Mouse (Mus musculus) limb, embryonic 14.5 days (tissue): ENCODE measurements around the gene Dctn2. TPM values are rescaled to one million over a fixed set of nuclear protein-coding genes. Genes with fewer than 3 reads are reported as not detected.

Experiments used
- ATAC-seq: fragments of 200-750 bp; cut with Nextera tagmentation; 2 replicates; pipeline ENCODE4 v1.8.0; 2017; ENCODE audit warnings: low read depth, moderate number of reproducible peaks, moderate TSS enrichment; ENCODE audit not compliant: low FRiP score
- DNase-seq: peaks from one replicate; pipeline ENCODE4 v3.0.0-alpha.2; 2015; ENCODE audit warnings: low spot score
- H3K27ac ChIP-seq: fragments of 300-500 bp; sonication (generic); replicated peaks from 2 replicates; pipeline ENCODE4 v1.5.1; 2014; ENCODE audit warnings: low read depth, mild to moderate bottlenecking, low read length, moderate library complexity, mixed read lengths
- H3K27me3 ChIP-seq: fragments of 300-500 bp; sonication (generic); 2 replicates; pipeline ENCODE4 v1.6.1; 2014; ENCODE audit warnings: low read length, mixed read lengths; ENCODE audit not compliant: control insufficient read depth, insufficient read depth
- H3K36me3 ChIP-seq: fragments of 300-500 bp; sonication (generic); 2 replicates; pipeline ENCODE4 v1.6.1; 2014; ENCODE audit warnings: mild to moderate bottlenecking, low read length, moderate library complexity, mixed read lengths; ENCODE audit not compliant: control insufficient read depth, insufficient read depth
- H3K4me1 ChIP-seq: fragments of 300-500 bp; sonication (generic); 2 replicates; pipeline ENCODE4 v1.6.1; 2014; ENCODE audit warnings: antibody characterized with exemption, low read length, mixed read lengths; ENCODE audit not compliant: control insufficient read depth, insufficient read depth
- H3K4me2 ChIP-seq: fragments of 300-500 bp; sonication (generic); replicated peaks from 2 replicates; pipeline ENCODE4 v1.6.1; 2014; ENCODE audit warnings: low read depth, mild to moderate bottlenecking, low read length, moderate library complexity; ENCODE audit not compliant: severe bottlenecking
- H3K4me3 ChIP-seq: fragments of 300-500 bp; sonication (generic); replicated peaks from 2 replicates; pipeline ENCODE4 v1.5.1; 2014; ENCODE audit warnings: low read length
- H3K9ac ChIP-seq: fragments of 300-500 bp; sonication (generic); 2 replicates; pipeline ENCODE4 v1.6.1; 2014; ENCODE audit warnings: mild to moderate bottlenecking, low read depth, low read length, moderate library complexity; ENCODE audit not compliant: severe bottlenecking
- H3K9me3 ChIP-seq: fragments of 300-500 bp; sonication (generic); 2 replicates; pipeline ENCODE4 v1.6.1; 2016; ENCODE audit warnings: low read length; ENCODE audit not compliant: control insufficient read depth
- POLR2A ChIP-seq: fragments of 200-500 bp; IDR thresholded peaks from 2 replicates; pipeline ENCODE4 v1.8.0; 2012; ENCODE audit warnings: inconsistent platforms, mild to moderate bottlenecking, moderate library complexity, borderline replicate concordance; ENCODE audit not compliant: insufficient read depth, insufficient read length; ENCODE audit errors: extremely low read depth
- WGBS: fragments of 180-500 bp; shearing (Covaris S2); extraction: QIAGEN DNeasy Blood & Tissue Kit; methylation state at CpG from one replicate; pipeline ENCODE4 v1.1.7; 2014; 5-methylcytosine and 5-hydroxymethylcytosine counted together
- polyA plus RNA-seq, 2 experiments: library from polyadenylated mRNA; depleted of rRNA in 1 of 2; stranded (reverse) in 1 of 2; unstranded in 1 of 2; fragments of >200 nt; fragmentation: Nextera tagmentation in 1 of 2; extraction: Ambion mirVana in 1 of 2; gene quantifications; 2 replicates each; pipeline versions ENCODE4 v1.2.1 to v1.2.3; 2012 to 2014

Gene Dctn2
- polyA plus RNA-seq, 2 experiments, result 168 to 221 TPM

DNA sequence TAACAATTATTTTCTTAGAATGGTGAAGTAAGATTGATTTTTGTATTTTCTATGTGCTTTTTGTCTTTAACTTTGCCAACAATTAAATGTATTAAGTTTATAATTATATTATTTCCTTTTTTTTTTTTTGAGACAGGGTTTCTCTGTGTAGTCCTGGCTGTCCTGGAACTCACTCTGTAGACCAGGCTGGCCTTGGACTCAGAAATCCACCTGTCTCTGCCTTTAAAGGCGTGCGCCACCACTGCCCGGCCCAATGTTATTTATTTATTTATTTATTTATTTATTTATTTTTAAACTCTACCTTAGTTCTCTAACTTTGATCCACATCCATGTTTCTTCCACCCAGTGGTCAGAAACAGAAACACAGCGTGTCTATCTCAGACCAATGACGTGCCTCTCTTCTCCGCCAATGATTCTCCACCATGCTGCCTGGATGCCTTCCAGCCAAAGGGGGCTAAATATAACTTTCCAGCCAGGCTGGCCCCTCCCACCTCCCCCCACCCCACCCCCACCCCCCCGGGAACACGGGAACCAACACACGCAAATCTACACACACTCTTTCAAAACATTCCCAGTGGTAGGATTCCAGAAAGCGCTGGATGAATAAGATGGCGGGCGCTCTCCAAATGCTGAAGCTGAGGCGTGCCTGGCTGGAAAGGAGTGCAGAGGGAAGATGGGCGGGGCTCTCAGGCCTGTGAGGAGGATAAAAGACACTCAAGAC, 10.4 kb upstream of the Dctn2 start:
- no peak overlapping the region for H3K27ac ChIP-seq
- H3K4me3 ChIP-seq, result no peak overlapping the region
- ATAC-seq, result peak; percentile 84; the same call in 1 of the 2 replicates
- H3K27me3 ChIP-seq, result no peaks in the 10 kb centered on the region
- H3K4me2 ChIP-seq, result no peak overlapping the region
- no peaks in the 10 kb centered on the region for H3K4me1 ChIP-seq
- 21% methylated on average over 14 of the region's 14 CpGs for WGBS
- H3K36me3 ChIP-seq, result no peaks in the 10 kb centered on the region
- no peaks in the 10 kb centered on the region for H3K9me3 ChIP-seq
- DNase-seq, result peak; percentile 86
- TF ChIP-seq POLR2A, result no peak
- H3K9ac ChIP-seq, result no peak overlapping the region

DNA sequence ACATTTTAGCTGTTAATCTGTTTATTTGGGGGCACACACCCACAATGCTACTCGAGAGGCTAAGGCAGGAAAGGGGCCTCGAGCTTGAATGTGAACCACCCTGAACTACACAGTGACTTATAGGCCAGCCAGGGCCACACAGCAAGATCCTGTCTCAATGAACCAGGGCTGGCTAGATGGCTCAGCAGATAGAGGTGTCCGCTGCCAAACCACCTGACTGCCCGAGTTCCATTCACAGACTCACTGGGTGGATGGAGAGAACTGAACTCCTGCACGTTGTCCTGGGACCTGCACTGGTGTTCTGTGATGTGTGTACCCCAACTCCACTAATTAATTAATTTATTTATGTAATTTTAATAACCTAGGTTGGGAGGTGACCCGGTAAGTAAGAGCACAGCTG, 8.4 kb upstream of the Dctn2 start:
- no peak for TF ChIP-seq POLR2A
- Histone ChIP-seq H3K4me3 (no peak overlapping the region), H3K36me3 (no peaks in the 10 kb centered on the region), H3K9ac (no peak overlapping the region), H3K4me1 (peaks cover 5% of the 10 kb centered on the region; the same call in 1 of the 2 replicates), H3K4me2 (no peak overlapping the region), H3K9me3 (no peaks in the 10 kb centered on the region), H3K27ac (no peak overlapping the region), H3K27me3 (no peaks in the 10 kb centered on the region)
- ATAC-seq, result no peak
- WGBS, result 73% methylated on average over 6 of the region's 6 CpGs
- no peak for DNase-seq

DNA sequence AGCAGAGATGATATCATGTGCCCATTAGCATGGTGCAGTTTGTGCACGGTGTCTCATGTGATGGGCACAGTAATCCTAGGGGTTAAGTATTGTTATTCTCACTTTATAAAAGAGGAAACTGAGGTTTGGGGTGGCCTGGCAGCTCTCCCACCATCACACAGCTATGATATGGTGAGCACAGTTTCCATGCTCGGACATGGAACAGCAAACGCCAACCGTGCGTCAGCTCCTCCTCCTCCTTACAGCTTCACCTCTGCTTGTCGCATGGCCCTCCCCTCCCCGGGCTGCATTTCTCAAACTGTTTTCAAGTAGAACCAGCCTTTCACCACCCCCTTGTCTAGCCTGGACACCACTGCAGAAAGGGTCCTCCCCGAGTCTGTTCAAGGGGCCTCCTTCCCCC, 7.7 kb upstream of the Dctn2 start:
- H3K27me3 ChIP-seq, result no peaks in the 10 kb centered on the region
- H3K4me3 ChIP-seq, result no peak overlapping the region
- ATAC-seq, result no peak
- H3K4me1 ChIP-seq, result peaks cover 5% of the 10 kb centered on the region; the same call in 1 of the 2 replicates
- H3K9ac ChIP-seq, result no peak overlapping the region
- no peak for DNase-seq
- no peak for TF ChIP-seq POLR2A
- no peaks in the 10 kb centered on the region for H3K9me3 ChIP-seq
- H3K4me2 ChIP-seq, result no peak overlapping the region
- H3K27ac ChIP-seq, result no peak overlapping the region
- no peaks in the 10 kb centered on the region for H3K36me3 ChIP-seq
- WGBS, result 76% methylated on average over 8 of the region's 8 CpGs

DNA sequence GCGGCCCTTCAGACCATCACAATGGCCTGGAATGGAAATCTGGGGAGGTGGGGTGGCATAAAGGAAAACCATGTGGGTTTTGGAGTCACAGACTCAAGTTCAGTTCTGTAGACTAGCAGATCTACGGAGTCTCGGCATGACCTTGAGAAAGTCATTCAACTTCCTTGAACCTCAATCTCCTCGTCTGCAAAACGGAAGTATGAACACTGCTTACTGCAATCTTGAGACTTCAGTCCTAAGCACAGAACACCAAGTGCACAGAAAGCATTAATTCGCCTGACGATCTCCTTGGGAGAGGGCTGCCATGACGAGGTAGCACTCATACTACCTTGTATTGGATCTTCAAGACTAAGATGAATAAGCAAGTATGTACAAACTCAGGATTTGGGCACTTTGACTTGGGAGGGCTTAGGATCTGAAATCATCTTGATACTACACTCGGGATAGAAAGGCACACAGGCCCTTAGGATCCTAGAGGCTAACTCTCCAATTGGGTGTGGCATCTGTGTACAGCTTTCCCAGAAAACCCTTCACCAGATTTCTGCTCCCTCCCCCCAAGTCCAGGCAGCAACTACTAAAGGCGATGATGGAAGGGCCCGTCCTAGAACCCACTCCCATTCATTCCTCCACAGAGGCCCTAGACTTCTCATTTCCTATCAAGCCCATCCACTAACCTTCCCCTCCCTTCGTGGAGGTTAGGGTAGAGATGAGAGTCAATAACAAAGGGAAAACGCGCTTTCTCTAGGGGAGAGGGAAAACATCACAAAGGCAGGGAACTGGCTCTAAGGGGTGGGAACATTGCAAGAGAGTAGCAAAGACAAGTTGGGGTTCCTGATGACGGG, 4.2 kb upstream of the Dctn2 start:
- no peaks in the 10 kb centered on the region for H3K9me3 ChIP-seq
- H3K36me3 ChIP-seq, result no peaks in the 10 kb centered on the region
- ATAC-seq (no peak), DNase-seq (no peak)
- peak overlapping the region; percentile 46 for H3K4me3 ChIP-seq
- peaks cover 7% of the 10 kb centered on the region for H3K4me1 ChIP-seq
- no peak for TF ChIP-seq POLR2A
- WGBS, result 70% methylated on average over 15 of the region's 15 CpGs
- H3K27ac ChIP-seq, result no peak overlapping the region
- H3K4me2 ChIP-seq, result peak overlapping the region; percentile 79
- peak overlapping the region; percentile 52; the same call in 1 of the 2 replicates for H3K9ac ChIP-seq
- no peaks in the 10 kb centered on the region; the same call in 1 of the 2 replicates for H3K27me3 ChIP-seq

DNA sequence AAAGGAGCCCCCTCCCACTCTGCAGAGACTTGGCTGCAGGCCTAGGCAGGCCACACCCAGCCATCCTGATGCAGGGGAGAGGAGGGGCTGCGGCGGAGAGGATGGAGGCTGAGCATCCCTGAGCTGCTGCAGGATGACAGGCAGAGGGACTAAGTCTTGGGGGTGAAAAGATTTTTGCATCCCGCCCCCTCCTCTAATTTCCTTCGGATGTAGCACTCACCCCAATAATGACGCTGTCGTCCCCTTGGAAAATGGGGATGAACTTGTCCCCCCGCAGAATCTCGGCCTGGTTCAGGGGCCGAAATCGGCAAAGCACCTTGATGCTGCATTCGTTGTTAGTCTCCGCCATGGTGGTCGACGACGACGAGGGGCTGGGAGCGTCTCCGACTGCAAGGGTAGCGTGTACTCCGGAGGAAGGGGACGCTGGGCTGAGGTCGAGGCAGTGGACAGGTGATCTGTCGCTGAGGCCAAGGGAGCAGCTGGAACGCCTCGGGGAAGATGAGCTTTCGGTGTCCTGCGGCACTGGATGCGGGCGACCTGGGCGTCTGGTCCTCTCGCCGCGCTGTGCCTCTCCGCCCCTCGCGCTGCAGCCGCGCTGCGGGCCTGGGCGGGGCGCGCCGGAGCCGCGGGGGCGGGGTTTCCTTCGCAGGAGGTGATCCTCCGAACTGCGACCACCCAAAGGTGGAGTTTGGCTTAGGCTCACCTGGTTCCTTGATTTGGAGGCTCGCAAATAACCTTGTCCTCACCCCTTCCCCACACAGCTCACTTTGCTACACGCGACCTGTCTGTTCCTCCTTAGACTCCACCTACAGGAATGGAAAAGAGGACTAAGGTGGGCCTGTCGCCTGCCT, 3.4 kb upstream of the Dctn2 start, which contains the start of gene Kif5a:
Kif5a (minus strand) TSS at position 801 of the 851 bp plus-strand sequence.
- H3K4me1 ChIP-seq, result peaks cover 14% of the 10 kb centered on the region
- ATAC-seq (no peak), DNase-seq (no peak)
- H3K9me3 ChIP-seq, result no peaks in the 10 kb centered on the region
- peak within 1 kb of the TSS; percentile 52 for H3K9ac ChIP-seq
- TF ChIP-seq POLR2A, result no peak
- peak within 1 kb of the TSS; percentile 79 for H3K4me2 ChIP-seq
- H3K4me3 ChIP-seq, result peak within 1 kb of the TSS; percentile 46
- 2% methylated on average over 34 of the region's 53 CpGs for WGBS
- no peak within 1 kb of the TSS for H3K27ac ChIP-seq
- H3K27me3 ChIP-seq, result no peaks in the 10 kb centered on the region; the same call in 1 of the 2 replicates
- H3K36me3 ChIP-seq, result no peaks in the 10 kb centered on the region
